Mouse (Mus musculus) liver, postnatal 0 days (tissue): ENCODE results near the gene Mapt. TPM values are rescaled to one million over a fixed set of nuclear protein-coding genes. Genes with fewer than 3 reads are reported as not detected.

Source experiments
- ATAC-seq: fragments of 200-750 bp; cut with Nextera tagmentation; 2 replicates; pipeline ENCODE4 v1.8.0; 2017; ENCODE audit warnings: mild to moderate bottlenecking, moderate library complexity
- DNase-seq: peaks from one replicate; pipeline ENCODE4 v3.0.0-alpha.2; 2016
- H3K27ac ChIP-seq: fragments of 300-500 bp; sonication (generic); 2 replicates; pipeline ENCODE4 v1.5.1; 2014; ENCODE audit warnings: antibody characterized with exemption, moderate library complexity, mild to moderate bottlenecking, low read depth
- H3K27me3 ChIP-seq: fragments of 300-500 bp; sonication (generic); 2 replicates; pipeline ENCODE4 v1.6.1; 2014; ENCODE audit warnings: low read length, control low read depth, mixed read lengths; ENCODE audit not compliant: insufficient read depth
- H3K36me3 ChIP-seq: fragments of 300-500 bp; sonication (generic); replicated peaks from 2 replicates; pipeline ENCODE4 v1.6.1; 2014; ENCODE audit warnings: mild to moderate bottlenecking, control low read depth, low read length, moderate library complexity, mixed read lengths; ENCODE audit not compliant: insufficient read depth
- H3K4me1 ChIP-seq: fragments of 300-500 bp; sonication (generic); 2 replicates; pipeline ENCODE4 v1.6.1; 2014; ENCODE audit warnings: antibody characterized with exemption, mild to moderate bottlenecking, control low read depth; ENCODE audit not compliant: insufficient read depth
- H3K4me2 ChIP-seq: fragments of 300-500 bp; sonication (generic); 2 replicates; pipeline ENCODE4 v1.6.1; 2014; ENCODE audit warnings: low read depth, mild to moderate bottlenecking, low read length, moderate library complexity, mixed read lengths
- H3K4me3 ChIP-seq: fragments of 300-500 bp; sonication (generic); 2 replicates; pipeline ENCODE4 v1.5.1; 2014; ENCODE audit warnings: low read depth, low read length
- H3K9ac ChIP-seq: fragments of 300-500 bp; sonication (generic); replicated peaks from 2 replicates; pipeline ENCODE4 v1.6.1; 2014; ENCODE audit warnings: mild to moderate bottlenecking, moderate library complexity
- H3K9me3 ChIP-seq: fragments of 300-500 bp; sonication (generic); 2 replicates; pipeline ENCODE4 v1.6.1; 2016; ENCODE audit warnings: mild to moderate bottlenecking, control low read depth, low read length, mixed read lengths
- CTCF ChIP-seq: sonication (generic); IDR thresholded peaks from 2 replicates; pipeline ENCODE4 v1.5.1; 2016; ENCODE audit warnings: antibody characterized with exemption, low read depth
- EP300 ChIP-seq: IDR thresholded peaks from 2 replicates; pipeline ENCODE4 v1.6.1; 2016; ENCODE audit warnings: antibody characterized with exemption, low read depth, mild to moderate bottlenecking
- WGBS: fragments of 180-500 bp; shearing (Covaris S2); extraction: QIAGEN DNeasy Blood & Tissue Kit; methylation state at CpG from one replicate; pipeline ENCODE4 v1.1.7; 2014; ENCODE audit not compliant: insufficient replicate concordance; 5-methylcytosine and 5-hydroxymethylcytosine counted together
- polyA plus RNA-seq: library from polyadenylated mRNA; unstranded; fragments of >200 nt; fragmentation: Nextera tagmentation; extraction: Ambion mirVana; gene quantifications from 2 replicates; pipeline ENCODE4 v1.2.1, GENCODE M21; 2015

Gene Mapt
- polyA plus RNA-seq, 1 experiment from 2014 or later = 0.33 TPM

DNA sequence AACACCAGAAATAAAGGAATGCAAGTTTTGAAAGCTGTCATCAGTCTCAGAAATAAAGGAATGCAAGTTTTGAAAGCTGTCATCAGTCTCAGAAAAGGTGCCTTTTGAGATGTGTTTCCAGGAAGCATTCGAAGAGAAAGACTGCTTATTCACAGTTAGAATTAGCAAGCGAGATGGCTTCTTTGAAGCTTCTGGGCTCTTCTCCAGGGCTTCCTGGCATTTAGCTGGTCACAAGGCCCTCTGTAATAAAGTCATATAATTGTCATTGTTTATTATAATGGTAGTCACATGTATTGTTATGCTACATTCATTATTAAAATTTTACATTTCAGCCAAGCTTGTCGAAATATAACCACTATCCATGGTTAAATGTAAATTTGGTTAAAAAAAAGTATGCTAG, 13.1 kb upstream of the Mapt start:
- DNase-seq = no peak
- H3K27ac ChIP-seq = no peak overlapping the region
- H3K4me1 ChIP-seq = no peaks in the 10 kb centered on the region
- no peak overlapping the region for H3K4me2 ChIP-seq
- H3K36me3 ChIP-seq = no peaks in the 10 kb centered on the region
- no peaks in the 10 kb centered on the region for H3K9me3 ChIP-seq
- ATAC-seq = no peak
- no peak overlapping the region for H3K4me3 ChIP-seq
- H3K27me3 ChIP-seq = no peaks in the 10 kb centered on the region
- H3K9ac ChIP-seq = no peak overlapping the region
- TF ChIP-seq CTCF (no peak), EP300 (no peak)
- 71% methylated on average over 3 of the region's 3 CpGs for WGBS

GRCm38 (mm10) chr11:104220291-104220690, 10.9 kb upstream of the Mapt start:
- DNase-seq (no peak), ATAC-seq (no peak)
- TF ChIP-seq CTCF (no peak), EP300 (no peak)
- Histone ChIP-seq H3K9ac (no peak overlapping the region), H3K4me2 (no peak overlapping the region), H3K4me1 (no peaks in the 10 kb centered on the region), H3K36me3 (no peaks in the 10 kb centered on the region), H3K27ac (no peak overlapping the region), H3K4me3 (no peak overlapping the region), H3K27me3 (no peaks in the 10 kb centered on the region), H3K9me3 (no peaks in the 10 kb centered on the region)
- 72% methylated on average over 4 of the region's 4 CpGs for WGBS

GRCm38 (mm10) chr11:104221751-104222150, 9.4 kb upstream of the Mapt start:
- Histone ChIP-seq H3K9ac (no peak overlapping the region), H3K4me3 (no peak overlapping the region), H3K4me1 (no peaks in the 10 kb centered on the region), H3K4me2 (no peak overlapping the region), H3K36me3 (no peaks in the 10 kb centered on the region), H3K27ac (no peak overlapping the region), H3K9me3 (no peaks in the 10 kb centered on the region), H3K27me3 (no peaks in the 10 kb centered on the region)
- DNase-seq = no peak
- ATAC-seq = no peak
- 70% methylated on average over 5 of the region's 5 CpGs for WGBS
- no peak for TF ChIP-seq EP300
- no peak for TF ChIP-seq CTCF

DNA sequence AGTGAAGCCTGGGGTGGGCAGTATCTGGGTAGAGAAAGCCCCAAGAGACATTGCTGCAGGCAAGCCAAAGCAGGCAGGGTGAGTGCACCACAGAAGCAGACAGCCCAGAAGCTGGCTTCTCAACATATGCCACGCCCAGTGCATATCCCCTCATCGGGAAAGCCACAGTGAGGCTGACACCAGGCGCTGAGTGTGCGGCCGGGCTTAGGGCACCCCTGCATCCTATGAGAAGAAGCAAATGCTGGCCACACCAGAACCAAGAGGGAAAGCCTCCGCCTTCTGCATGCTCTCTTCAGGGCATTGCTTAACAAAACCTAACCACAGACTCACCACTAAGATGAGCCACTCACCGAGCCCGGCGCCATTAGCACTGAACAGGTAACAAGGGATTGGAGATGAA, 7.9 kb upstream of the Mapt start:
- no peak overlapping the region for H3K9ac ChIP-seq
- DNase-seq (no peak), ATAC-seq (no peak)
- H3K36me3 ChIP-seq = no peaks in the 10 kb centered on the region
- WGBS = 60% methylated on average over 9 of the region's 9 CpGs
- no peaks in the 10 kb centered on the region for H3K4me1 ChIP-seq
- TF ChIP-seq EP300 (no peak), CTCF (no peak)
- no peak overlapping the region for H3K27ac ChIP-seq
- H3K4me3 ChIP-seq = no peak overlapping the region
- H3K27me3 ChIP-seq = no peaks in the 10 kb centered on the region
- no peaks in the 10 kb centered on the region for H3K9me3 ChIP-seq
- no peak overlapping the region for H3K4me2 ChIP-seq

DNA sequence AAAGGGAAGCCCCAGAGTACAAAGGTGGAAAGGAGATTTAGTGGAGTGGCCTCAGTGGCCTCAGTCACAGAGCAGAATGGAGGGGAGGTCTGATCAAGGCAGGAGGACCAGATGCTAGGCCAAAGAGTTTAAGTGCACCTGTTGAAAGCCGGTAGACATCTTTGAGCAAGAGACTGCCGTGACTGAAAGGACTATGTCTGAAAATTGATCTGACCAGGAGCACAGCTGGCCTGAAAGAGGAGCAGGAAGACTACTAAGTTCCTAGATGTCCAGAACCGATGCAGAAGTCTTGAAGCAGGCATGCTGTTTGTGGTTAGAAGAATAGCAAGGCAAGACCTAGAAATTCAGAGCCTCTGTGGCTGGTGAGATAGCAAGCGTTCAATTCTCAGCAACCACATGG, 1.8 kb upstream of the Mapt start:
- peaks cover 16% of the 10 kb centered on the region for H3K4me1 ChIP-seq
- H3K27me3 ChIP-seq = peaks cover 38% of the 10 kb centered on the region
- WGBS = 62% methylated on average over 4 of the region's 4 CpGs
- no peak overlapping the region for H3K9ac ChIP-seq
- H3K9me3 ChIP-seq = no peaks in the 10 kb centered on the region
- H3K27ac ChIP-seq = no peak overlapping the region
- no peak overlapping the region for H3K4me3 ChIP-seq
- TF ChIP-seq CTCF (no peak), EP300 (no peak)
- ATAC-seq (no peak), DNase-seq (no peak)
- H3K36me3 ChIP-seq = no peaks in the 10 kb centered on the region
- H3K4me2 ChIP-seq = no peak overlapping the region

DNA sequence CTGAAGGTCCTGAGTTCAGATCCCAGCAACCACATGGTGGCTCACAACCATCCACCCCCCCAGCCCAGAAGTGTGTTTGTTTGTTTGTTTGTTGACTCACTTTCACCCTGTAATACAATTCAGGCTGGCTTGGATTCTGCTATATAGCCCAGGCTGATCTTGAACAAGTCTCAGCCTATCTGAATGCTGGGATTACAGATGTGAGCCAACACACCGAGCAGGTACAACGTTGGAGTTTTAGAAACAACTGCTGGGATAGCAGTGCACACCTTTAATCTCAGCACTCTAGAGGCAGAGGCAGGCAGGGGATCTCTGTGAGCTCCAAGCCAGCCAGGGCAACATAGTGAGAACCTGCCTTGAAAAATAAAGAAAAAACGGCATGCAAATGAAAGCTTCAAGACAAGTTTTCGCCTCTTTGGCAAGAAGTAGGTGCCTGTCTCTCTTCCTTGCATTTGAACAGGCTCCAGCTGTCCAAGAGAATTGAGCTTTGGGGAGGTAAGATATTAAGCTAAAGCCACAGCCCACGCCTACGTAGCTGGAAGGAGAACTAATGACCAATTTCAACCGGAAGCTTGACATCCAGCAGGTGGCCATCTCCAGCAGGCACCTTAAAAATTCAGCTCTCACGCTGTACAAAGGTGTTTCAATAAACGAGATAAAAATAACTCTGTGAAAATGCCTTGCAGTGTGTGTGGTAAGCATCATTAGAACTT, 968 bp upstream of the Mapt start:
- Histone ChIP-seq H3K4me1 (peaks cover 16% of the 10 kb centered on the region), H3K27ac (no peak overlapping the region), H3K9ac (no peak overlapping the region), H3K27me3 (peaks cover 46% of the 10 kb centered on the region), H3K4me3 (peak overlapping the region; percentile 59), H3K9me3 (no peaks in the 10 kb centered on the region), H3K36me3 (no peaks in the 10 kb centered on the region), H3K4me2 (peak overlapping the region; percentile 75)
- TF ChIP-seq CTCF (peak; percentile 22; the same call in 1 of the 2 replicates), EP300 (no peak)
- WGBS = 11% methylated on average over 9 of the region's 9 CpGs
- ATAC-seq (no peak), DNase-seq (no peak)
